Mouse (Mus musculus): ENCODE measurements around the gene Sec24a.
A peak's percentile ranks its signal among the peaks of the same experiment; 100 is the strongest.

DNA sequence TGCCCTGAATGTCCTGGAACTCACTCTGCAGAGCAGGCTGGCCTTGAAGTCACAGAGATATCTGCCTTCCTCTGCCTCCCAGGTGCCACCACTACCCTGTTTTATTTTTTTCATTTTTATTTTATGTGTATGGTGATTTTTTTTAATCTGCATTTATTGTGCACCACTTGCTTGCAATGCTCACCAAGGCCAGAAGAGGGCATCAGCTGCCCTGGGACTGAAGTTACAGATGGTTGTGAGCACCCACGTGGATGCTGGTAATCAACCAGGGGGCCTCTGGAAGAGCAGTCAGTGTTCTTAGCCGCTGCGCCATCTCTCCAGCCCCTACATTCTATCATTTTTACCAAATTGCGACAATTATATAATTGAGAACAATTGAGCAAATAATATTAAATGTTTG, 47.8 kb upstream of the Sec24a start:
- TF ChIP-seq CTCF (IDR thresholded peaks at IDR 0.05) (peak; percentile 50), EP300 (IDR thresholded peaks at IDR 0.05) (no peak)

All from lung, postnatal 0 days (tissue).